Mouse (Mus musculus): ENCODE results near the gene Rnaseh2b. TPM values are rescaled to one million over a fixed set of nuclear protein-coding genes. Genes with fewer than 3 reads are reported as not detected.

Gene Rnaseh2b
- total RNA-seq, 2 experiments from 2014 or later: 9.9 to 11.1 TPM

GRCm38 (mm10) chr14:62350186-62350585 lies 57.8 kb downstream of the Rnaseh2b start:
- DNase-seq (ENCODE audit: low spot score): no peak
- intact Hi-C loops (cut with DNase I): no loop called here

GRCm38 (mm10) chr14:62350890-62351289 lies 58.5 kb downstream of the Rnaseh2b start:
- intact Hi-C loops (cut with DNase I): no loop called here
- DNase-seq (ENCODE audit: low spot score): no peak

- intact Hi-C loops (cut with DNase I): no loop called here
These were observed 61.0 kb downstream of the Rnaseh2b start for GRCm38 (mm10) chr14:62353372-62353771.

GRCm38 (mm10) chr14:62353793-62354192 lies 61.4 kb downstream of the Rnaseh2b start:
- no peak for DNase-seq (ENCODE audit: low spot score)
- intact Hi-C loops (cut with DNase I): no loop called here

More at GRCm38 (mm10) chr14:62353372-62353771, 61.0 kb downstream of the Rnaseh2b start:
- no peak for DNase-seq (ENCODE audit: low spot score)

GRCm38 (mm10) chr14:62355201-62355600 lies 62.8 kb downstream of the Rnaseh2b start:
- intact Hi-C loops (cut with DNase I): no loop called here
- no peak for DNase-seq (ENCODE audit: low spot score)

GRCm38 (mm10) chr14:62361263-62361980 lies 69.0 kb downstream of the Rnaseh2b start:
- DNase-seq (ENCODE audit: low spot score): no peak
- intact Hi-C loops (cut with DNase I): no loop called here

- DNase-seq (ENCODE audit: low spot score): no peak
- intact Hi-C loops (cut with DNase I): no loop called here
These were observed 71.4 kb downstream of the Rnaseh2b start for GRCm38 (mm10) chr14:62363774-62364173.

- peak; percentile 54 for DNase-seq (ENCODE audit: low spot score)
- intact Hi-C loops (cut with DNase I): no loop called here
These were observed 78.4 kb downstream of the Rnaseh2b start for GRCm38 (mm10) chr14:62370819-62371218.

- intact Hi-C loops (cut with DNase I): no loop called here
- DNase-seq (ENCODE audit: low spot score): no peak
These were observed 81.6 kb downstream of the Rnaseh2b start for GRCm38 (mm10) chr14:62374001-62374400.

GRCm38 (mm10) chr14:62375694-62376093 lies 83.3 kb downstream of the Rnaseh2b start:
- intact Hi-C loops (cut with DNase I): loop anchor here (2.0 kb wide), 1 partner anchor 43 kb away; no protein-coding TSS in a partner anchor
- DNase-seq (ENCODE audit: low spot score): no peak

GRCm38 (mm10) chr14:62376115-62376514 lies 83.7 kb downstream of the Rnaseh2b start:
- intact Hi-C loops (cut with DNase I): loop anchor here (2.0 kb wide), 1 partner anchor 43 kb away; no protein-coding TSS in a partner anchor
- no peak for DNase-seq (ENCODE audit: low spot score)

- DNase-seq (ENCODE audit: low spot score): no peak
- intact Hi-C loops (cut with DNase I): no loop called here
These were observed 87.0 kb downstream of the Rnaseh2b start for GRCm38 (mm10) chr14:62379391-62379790.

- DNase-seq (ENCODE audit: low spot score): no peak
- intact Hi-C loops (cut with DNase I): no loop called here
These were observed 88.2 kb downstream of the Rnaseh2b start for GRCm38 (mm10) chr14:62380606-62381005.

- no peak for DNase-seq (ENCODE audit: low spot score)
- intact Hi-C loops (cut with DNase I): no loop called here
These were observed 90.7 kb downstream of the Rnaseh2b start for GRCm38 (mm10) chr14:62383109-62383508.

GRCm38 (mm10) chr14:62383786-62384299 lies 91.5 kb downstream of the Rnaseh2b start:
- intact Hi-C loops (cut with DNase I): no loop called here
- no peak for DNase-seq (ENCODE audit: low spot score)

GRCm38 (mm10) chr14:62389064-62389728 lies 96.8 kb downstream of the Rnaseh2b start:
- no peak for DNase-seq (ENCODE audit: low spot score)
- intact Hi-C loops (cut with DNase I): no loop called here

- DNase-seq (ENCODE audit: low spot score): no peak
- intact Hi-C loops (cut with DNase I): no loop called here
These were observed 97.5 kb downstream of the Rnaseh2b start for GRCm38 (mm10) chr14:62389729-62390536.

- DNase-seq (ENCODE audit: low spot score): no peak
- intact Hi-C loops (cut with DNase I): no loop called here
These were observed 100.4 kb downstream of the Rnaseh2b start for GRCm38 (mm10) chr14:62392754-62393153.

- intact Hi-C loops (cut with DNase I): no loop called here
- no peak for DNase-seq (ENCODE audit: low spot score)
These were observed 103.0 kb downstream of the Rnaseh2b start for GRCm38 (mm10) chr14:62395346-62395745.
